Mouse (Mus musculus) kidney, embryonic 16.5 days (tissue): ENCODE results near the gene Slc2a10. TPM values are rescaled to one million over a fixed set of nuclear protein-coding genes. Genes with fewer than 3 reads are reported as not detected.
"Not testable (repeated sequence)": the region's sequence is repeated elsewhere in the genome, so short reads cannot be mapped to it uniquely, and the experiment has no call there.

ENCODE experiments used
- ATAC-seq: fragments of 200-750 bp; cut with Nextera tagmentation; 2 replicates; pipeline ENCODE4 v1.8.0; 2017; ENCODE audit warnings: moderate TSS enrichment; ENCODE audit not compliant: low FRiP score, low TSS enrichment
- H3K27ac ChIP-seq: fragments of 300-500 bp; sonication (generic); 2 replicates; pipeline ENCODE4 v1.5.1; 2014; ENCODE audit warnings: low read length
- H3K27me3 ChIP-seq: fragments of 300-500 bp; sonication (generic); 2 replicates; pipeline ENCODE4 v1.6.1; 2014; ENCODE audit warnings: low read length, control low read depth, mixed read lengths; ENCODE audit not compliant: insufficient read depth
- H3K36me3 ChIP-seq: fragments of 300-500 bp; sonication (generic); 2 replicates; pipeline ENCODE4 v1.6.1; 2014; ENCODE audit warnings: low read length, control low read depth, mixed read lengths; ENCODE audit not compliant: insufficient read depth
- H3K4me1 ChIP-seq: fragments of 300-500 bp; sonication (generic); 2 replicates; pipeline ENCODE4 v1.6.1; 2014; ENCODE audit warnings: low read length, control low read depth, mixed read lengths; ENCODE audit not compliant: insufficient read depth
- H3K4me2 ChIP-seq: fragments of 300-500 bp; sonication (generic); replicated peaks from 2 replicates; pipeline ENCODE4 v1.6.1; 2014; ENCODE audit warnings: low read depth, low read length
- H3K4me3 ChIP-seq: fragments of 300-500 bp; sonication (generic); 2 replicates; pipeline ENCODE4 v1.5.1; 2014; ENCODE audit warnings: mild to moderate bottlenecking, low read length
- H3K9ac ChIP-seq: fragments of 300-500 bp; sonication (generic); replicated peaks from 2 replicates; pipeline ENCODE4 v1.6.1; 2014; ENCODE audit warnings: low read length
- H3K9me3 ChIP-seq: fragments of 300-500 bp; sonication (generic); 2 replicates; pipeline ENCODE4 v1.6.1; 2016; ENCODE audit warnings: low read length, control low read depth
- WGBS: fragments of 180-500 bp; shearing (Covaris S2); extraction: QIAGEN DNeasy Blood & Tissue Kit; methylation state at CpG from one replicate; pipeline ENCODE4 v1.1.7; 2014; 5-methylcytosine and 5-hydroxymethylcytosine counted together
- polyA plus RNA-seq: library from polyadenylated mRNA; unstranded; fragments of >200 nt; fragmentation: Nextera tagmentation; extraction: Ambion mirVana; gene quantifications from 2 replicates; pipeline ENCODE4 v1.2.1, GENCODE M21; 2015

The Slc2a10 gene
- polyA plus RNA-seq, 1 experiment from 2014 or later: 8.3 TPM

DNA sequence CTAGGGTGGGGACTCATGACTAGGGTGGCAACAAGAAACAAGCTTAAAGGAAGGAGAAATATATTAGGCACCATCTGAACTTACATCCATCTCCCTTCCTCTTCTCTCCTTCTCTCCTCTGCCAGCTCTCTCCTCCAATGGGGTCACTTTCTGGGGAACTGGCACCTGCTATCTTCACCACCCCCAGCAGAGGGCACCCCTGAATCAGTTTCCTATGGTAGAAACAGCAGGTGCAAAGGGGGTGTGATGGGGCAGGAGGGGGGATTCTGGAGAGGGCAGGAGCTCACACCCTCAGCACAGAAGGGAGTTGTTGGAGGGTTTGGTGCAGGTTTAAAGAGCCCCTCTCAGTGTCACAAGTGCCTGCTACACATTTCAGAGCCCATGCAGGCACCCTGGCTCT lies 7.3 kb upstream of the Slc2a10 start:
- Histone ChIP-seq H3K9me3 (no peaks in the 10 kb centered on the region), H3K9ac (no peak overlapping the region), H3K4me2 (no peak overlapping the region), H3K4me3 (no peak overlapping the region), H3K27me3 (no peaks in the 10 kb centered on the region), H3K36me3 (no peaks in the 10 kb centered on the region), H3K27ac (no peak overlapping the region), H3K4me1 (peaks cover 15% of the 10 kb centered on the region)
- ATAC-seq: no peak

DNA sequence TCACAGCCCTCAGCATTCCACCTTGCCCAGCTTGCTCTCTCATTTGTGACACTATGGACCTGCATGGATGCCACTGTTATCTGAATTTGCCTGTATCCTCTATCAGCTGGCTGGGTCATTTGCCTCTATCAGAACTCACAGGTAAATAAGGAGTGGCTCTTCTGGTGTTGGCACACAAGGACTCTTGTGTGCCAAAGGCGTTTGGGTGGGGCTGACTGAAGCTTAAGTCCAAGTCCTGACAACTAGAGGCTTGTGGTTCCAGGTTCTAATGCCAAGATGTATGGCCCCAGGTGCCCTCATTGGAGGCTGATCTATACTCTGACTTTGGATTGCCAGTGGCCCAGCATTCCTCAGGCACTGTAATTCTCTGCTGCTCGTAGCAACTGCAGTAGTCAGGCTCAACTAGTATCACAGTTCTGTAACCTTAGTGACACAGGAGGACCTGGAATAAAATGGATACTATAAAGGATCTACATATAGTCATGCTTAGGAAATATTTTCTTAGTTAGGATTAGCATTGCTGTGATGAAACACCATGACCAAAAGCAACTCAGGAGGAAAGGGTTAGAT lies 5.8 kb upstream of the Slc2a10 start:
- no peak overlapping the region for H3K27ac ChIP-seq
- peaks cover 7% of the 10 kb centered on the region for H3K4me1 ChIP-seq
- no peaks in the 10 kb centered on the region for H3K36me3 ChIP-seq
- no peak for ATAC-seq
- no peaks in the 10 kb centered on the region for H3K9me3 ChIP-seq
- H3K9ac ChIP-seq: no peak overlapping the region
- no peak overlapping the region for H3K4me2 ChIP-seq
- no peaks in the 10 kb centered on the region for H3K27me3 ChIP-seq
- H3K4me3 ChIP-seq: no peak overlapping the region
- WGBS: 84% methylated on average over 2 of the region's 2 CpGs

DNA sequence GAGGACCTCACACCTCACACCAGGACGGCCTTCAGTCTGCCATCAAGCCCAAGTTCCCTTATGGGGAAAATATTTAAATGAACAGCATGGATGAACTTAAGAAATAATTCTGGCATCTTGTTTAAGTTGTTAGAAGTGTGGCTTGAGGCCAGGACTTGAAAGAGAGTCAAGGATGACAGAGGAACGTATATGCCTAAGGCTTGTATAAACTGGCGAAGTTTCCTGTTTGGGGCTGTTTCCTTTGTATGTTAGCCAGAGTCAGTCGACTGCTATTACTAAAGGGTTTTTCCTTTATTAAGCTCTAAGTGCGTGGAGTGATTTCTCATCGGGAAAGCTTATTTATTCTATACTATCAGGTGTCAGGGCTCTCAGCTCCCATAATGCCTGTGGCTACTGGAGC lies 4.8 kb upstream of the Slc2a10 start:
- Histone ChIP-seq H3K9ac (no peak overlapping the region), H3K36me3 (no peaks in the 10 kb centered on the region), H3K27ac (no peak overlapping the region), H3K9me3 (no peaks in the 10 kb centered on the region), H3K4me2 (no peak overlapping the region), H3K4me1 (peaks cover 12% of the 10 kb centered on the region), H3K4me3 (no peak overlapping the region), H3K27me3 (no peaks in the 10 kb centered on the region)
- 44% methylated on average over 6 of the region's 6 CpGs for WGBS
- ATAC-seq: no peak

DNA sequence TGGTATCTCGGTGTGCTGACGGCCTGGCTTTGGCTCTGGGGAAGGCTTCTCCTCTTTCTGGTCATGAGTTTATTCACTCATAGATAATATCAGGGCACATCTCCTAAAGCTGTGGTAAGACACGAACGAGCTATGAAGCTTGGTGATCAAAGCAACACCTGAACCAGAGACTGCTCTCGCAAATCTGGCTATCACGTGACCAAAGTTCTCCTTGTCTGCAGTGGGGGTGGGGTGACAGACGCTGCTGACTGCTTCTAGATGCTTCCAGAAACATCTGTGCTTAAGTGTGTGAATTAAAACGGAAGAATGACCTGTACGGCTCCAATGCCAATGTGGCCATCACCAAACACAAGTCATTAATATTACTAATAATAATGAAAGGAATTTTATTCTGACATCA lies 6.1 kb downstream of the Slc2a10 start:
- Histone ChIP-seq H3K36me3 (no peaks in the 10 kb centered on the region), H3K27ac (no peak overlapping the region), H3K4me3 (no peak overlapping the region), H3K9ac (no peak overlapping the region), H3K4me1 (peaks cover 30% of the 10 kb centered on the region), H3K4me2 (no peak overlapping the region), H3K9me3 (no peaks in the 10 kb centered on the region), H3K27me3 (no peaks in the 10 kb centered on the region)
- 39% methylated on average over 9 of the region's 9 CpGs for WGBS
- no peak for ATAC-seq

DNA sequence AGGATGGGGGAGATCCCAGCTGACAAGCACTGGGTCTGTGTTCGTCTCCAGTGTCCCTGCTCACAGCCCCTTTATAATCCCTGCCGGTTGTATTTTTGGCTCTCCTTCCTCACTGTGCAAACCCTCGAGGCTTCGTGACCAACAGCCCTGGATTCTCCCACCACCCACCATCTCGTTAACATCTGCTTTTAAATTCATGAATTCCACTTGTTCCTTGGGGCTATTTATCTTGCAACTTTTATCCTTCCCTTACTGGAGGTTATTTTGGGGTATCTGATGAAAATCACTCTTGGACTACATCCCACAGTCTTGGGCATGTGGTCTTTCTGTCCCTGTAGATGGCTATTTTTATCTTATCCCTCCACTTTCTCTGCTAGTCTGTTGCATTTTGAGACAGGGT lies 6.9 kb downstream of the Slc2a10 start:
- H3K4me3 ChIP-seq: no peak overlapping the region
- no peak overlapping the region for H3K27ac ChIP-seq
- H3K9ac ChIP-seq: no peak overlapping the region
- no peaks in the 10 kb centered on the region for H3K36me3 ChIP-seq
- H3K4me2 ChIP-seq: no peak overlapping the region
- no peak for ATAC-seq
- peaks cover 28% of the 10 kb centered on the region for H3K4me1 ChIP-seq
- WGBS: 40% methylated on average over 5 of the region's 5 CpGs
- no peaks in the 10 kb centered on the region for H3K27me3 ChIP-seq
- H3K9me3 ChIP-seq: no peaks in the 10 kb centered on the region

DNA sequence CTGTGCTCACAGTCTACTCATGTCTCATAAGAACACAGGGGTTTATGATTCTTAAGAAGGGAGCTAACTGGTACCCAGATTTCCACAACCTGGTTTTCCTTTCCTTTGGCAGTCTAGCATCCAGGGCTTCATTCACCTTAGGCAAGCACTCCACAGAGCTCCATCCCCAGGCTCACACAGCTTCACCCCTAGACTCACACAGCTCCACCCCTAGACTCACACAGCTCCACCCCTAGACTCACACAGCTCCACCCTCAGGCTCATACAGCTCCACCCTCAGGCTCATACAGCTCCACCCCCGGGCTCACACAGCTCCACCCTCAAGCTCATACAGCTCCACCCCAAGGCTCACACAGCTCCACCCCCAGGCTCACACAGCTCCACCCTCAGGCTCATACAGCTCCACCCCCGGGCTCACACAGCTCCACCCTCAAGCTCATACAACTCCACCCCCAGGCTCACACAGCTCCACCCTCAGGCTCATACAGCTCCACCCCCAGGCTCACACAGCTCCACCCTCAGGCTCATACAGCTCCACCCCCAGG lies 7.4 kb downstream of the Slc2a10 start:
- peaks cover 28% of the 10 kb centered on the region for H3K4me1 ChIP-seq
- not testable (repeated sequence) for H3K9ac ChIP-seq, H3K4me3 ChIP-seq, H3K4me2 ChIP-seq, H3K27ac ChIP-seq, ATAC-seq, H3K27me3 ChIP-seq, H3K36me3 ChIP-seq, H3K9me3 ChIP-seq
- 49% methylated on average over 2 of the region's 2 CpGs for WGBS

DNA sequence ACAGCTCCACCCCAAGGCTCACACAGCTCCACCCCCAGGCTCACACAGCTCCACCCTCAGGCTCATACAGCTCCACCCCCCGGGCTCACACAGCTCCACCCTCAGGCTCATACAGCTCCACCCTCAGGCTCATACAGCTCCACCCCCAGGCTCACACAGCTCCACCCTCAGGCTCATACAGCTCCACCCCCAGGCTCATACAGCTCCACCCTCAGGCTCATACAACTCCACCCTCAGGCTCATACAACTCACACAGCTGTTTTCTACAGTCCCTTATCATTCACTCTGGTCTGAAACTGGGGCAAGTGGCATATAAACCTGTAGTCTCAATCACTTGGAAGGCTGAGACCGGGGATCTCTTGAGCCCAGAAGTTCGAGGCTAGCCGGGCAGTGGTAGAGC lies 7.9 kb downstream of the Slc2a10 start:
- H3K36me3 ChIP-seq, ATAC-seq, H3K4me2 ChIP-seq, H3K9ac ChIP-seq, H3K27me3 ChIP-seq, H3K4me3 ChIP-seq, H3K27ac ChIP-seq, H3K9me3 ChIP-seq: not testable (repeated sequence)
- 87% methylated on average over 4 of the region's 4 CpGs for WGBS
- peaks cover 28% of the 10 kb centered on the region for H3K4me1 ChIP-seq

DNA sequence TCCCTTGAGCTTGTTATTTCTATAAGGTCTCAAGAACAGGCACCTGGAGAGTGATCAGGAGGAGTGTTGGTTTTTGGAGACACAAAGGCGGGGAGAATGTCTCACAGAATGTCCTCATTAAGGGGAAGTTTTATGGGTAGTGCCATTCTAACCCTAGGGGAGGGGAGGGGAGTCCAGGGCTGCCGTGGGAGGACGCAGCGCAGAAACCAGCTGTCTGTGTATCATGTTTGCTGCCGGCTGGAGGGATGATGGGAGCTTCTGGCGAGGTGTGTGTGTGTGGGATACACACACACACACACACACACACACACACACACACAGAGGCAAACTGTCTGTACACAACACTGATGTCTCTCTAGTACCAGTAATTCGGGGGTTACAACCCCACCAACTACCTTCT lies 8.8 kb downstream of the Slc2a10 start:
- ATAC-seq: peak; percentile 70
- 0 out of 2 replicates have a peak overlapping the region, but pooled peaks have one; percentile 1 for H3K4me2 ChIP-seq
- 7% methylated on average over 7 of the region's 7 CpGs for WGBS

DNA sequence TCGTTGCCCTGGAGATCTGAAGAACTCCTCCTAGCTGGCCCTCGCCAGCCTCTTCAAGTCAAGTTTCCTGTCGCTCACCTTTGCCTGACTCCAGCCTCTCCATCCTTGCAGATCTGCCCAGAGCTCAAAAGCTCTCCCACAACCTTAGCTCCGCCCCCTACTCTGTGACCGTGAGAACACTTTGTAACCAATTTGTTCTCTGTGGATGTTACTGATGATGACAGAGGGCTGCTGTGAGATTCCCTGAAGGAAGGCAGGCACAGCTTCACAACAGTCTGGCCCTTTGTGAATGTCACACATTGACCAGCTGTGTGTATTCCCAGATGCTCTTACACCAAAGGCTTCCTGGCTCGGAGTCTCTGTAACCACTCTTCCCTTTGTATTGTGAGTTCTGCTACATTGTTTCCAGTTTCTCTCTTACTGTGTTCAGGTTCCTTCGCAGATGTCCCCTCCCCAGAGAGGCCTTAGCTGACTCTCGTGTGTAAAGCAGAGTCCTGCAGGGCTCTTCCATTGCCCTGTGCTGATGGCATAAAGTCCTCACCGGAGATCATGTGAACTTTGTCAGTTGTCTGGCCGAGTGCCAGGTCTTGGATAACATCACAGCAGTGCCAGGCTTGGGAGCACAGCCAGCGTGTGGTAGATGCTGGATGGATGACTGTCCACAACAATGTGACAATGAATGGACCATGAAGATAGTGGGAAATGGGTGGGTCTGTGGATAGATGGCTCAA lies 9.4 kb downstream of the Slc2a10 start:
- 16% methylated on average over 11 of the region's 11 CpGs for WGBS
- Histone ChIP-seq H3K4me3 (no peak overlapping the region), H3K27ac (peak overlapping the region; percentile 44), H3K4me2 (0 out of 2 replicates have a peak overlapping the region, but pooled peaks have one; percentile 1), H3K36me3 (0 out of 2 replicates have a peak, but pooled peaks cover 2% of the 10 kb centered on the region), H3K9me3 (no peaks in the 10 kb centered on the region), H3K9ac (0 out of 2 replicates have a peak overlapping the region, but pooled peaks have one; percentile 7), H3K27me3 (no peaks in the 10 kb centered on the region), H3K4me1 (peaks cover 28% of the 10 kb centered on the region)
- peak; percentile 55; the same call in 1 of the 2 replicates for ATAC-seq

More for the DNA sequence above, 8.8 kb downstream of the Slc2a10 start:
- H3K27ac ChIP-seq: peak overlapping the region; percentile 46
- no peak overlapping the region for H3K4me3 ChIP-seq
- no peak overlapping the region for H3K9ac ChIP-seq
- H3K27me3 ChIP-seq: no peaks in the 10 kb centered on the region
- peaks cover 28% of the 10 kb centered on the region for H3K4me1 ChIP-seq
- no peaks in the 10 kb centered on the region for H3K36me3 ChIP-seq
- H3K9me3 ChIP-seq: no peaks in the 10 kb centered on the region

DNA sequence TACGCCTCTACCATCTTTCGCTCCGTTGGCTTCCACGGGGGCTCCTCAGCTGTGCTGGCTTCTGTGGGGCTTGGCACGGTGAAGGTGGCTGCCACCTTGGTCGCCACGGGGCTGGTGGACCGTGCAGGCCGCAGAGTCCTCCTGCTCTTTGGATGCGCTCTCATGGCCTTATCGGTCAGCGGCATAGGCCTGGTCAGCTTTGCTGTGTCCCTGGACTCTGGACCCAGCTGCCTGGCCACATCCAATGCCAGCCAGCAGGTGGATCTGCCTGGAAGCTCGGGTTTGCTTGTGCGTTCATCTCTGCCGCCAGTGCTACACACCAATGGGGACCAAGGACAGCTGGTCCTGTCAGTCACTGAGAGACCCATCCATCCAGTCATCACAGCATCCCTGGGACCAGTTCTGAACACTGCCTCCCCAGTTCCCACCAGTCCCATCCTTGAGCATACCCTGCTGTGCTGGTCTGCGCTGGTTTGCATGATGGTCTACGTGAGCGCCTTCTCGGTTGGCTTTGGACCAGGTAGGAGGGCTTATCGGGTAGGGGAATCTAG lies 11.7 kb downstream of the Slc2a10 start:
- Histone ChIP-seq H3K4me1 (peaks cover 18% of the 10 kb centered on the region), H3K27ac (no peak overlapping the region), H3K4me3 (no peak overlapping the region), H3K27me3 (no peaks in the 10 kb centered on the region), H3K9ac (no peak overlapping the region), H3K36me3 (0 out of 2 replicates have a peak, but pooled peaks cover 7% of the 10 kb centered on the region), H3K4me2 (no peak overlapping the region), H3K9me3 (no peaks in the 10 kb centered on the region)
- WGBS: 93% methylated on average over 20 of the region's 20 CpGs
- no peak for ATAC-seq
